Mouse (Mus musculus) left cerebral cortex, postnatal 25 days (tissue): ENCODE results near the gene Rbm33. TPM values are rescaled to one million over a fixed set of nuclear protein-coding genes. Genes with fewer than 3 reads are reported as not detected.

Source experiments
- total RNA-seq, 2 experiments: library from RNA; stranded (reverse); gene quantifications; 2 replicates each; pipeline ENCODE4 v1.2.3; 2021

Gene Rbm33
- total RNA-seq, 2 experiments from 2014 or later = 63.8 to 70.7 TPM

Other genes starting within 250 kb of the Rbm33 start
- gene Insig1, start 245.8 kb upstream of the Rbm33 start, total RNA-seq = 10 to 100 TPM; 68.1 to 74.9 TPM
- gene En2, start 151.4 kb upstream of the Rbm33 start, total RNA-seq = under 1 TPM; 0.14 to 0.25 TPM
- not detected for gene Cnpy1, start 71.3 kb upstream of the Rbm33 start, total RNA-seq
- gene Shh, start 150.1 kb downstream of the Rbm33 start, total RNA-seq = 1 to 10 TPM; 3.1 to 3.5 TPM